Mouse (Mus musculus): ENCODE measurements around the gene Sgk2.

The Sgk2 gene

DNA sequence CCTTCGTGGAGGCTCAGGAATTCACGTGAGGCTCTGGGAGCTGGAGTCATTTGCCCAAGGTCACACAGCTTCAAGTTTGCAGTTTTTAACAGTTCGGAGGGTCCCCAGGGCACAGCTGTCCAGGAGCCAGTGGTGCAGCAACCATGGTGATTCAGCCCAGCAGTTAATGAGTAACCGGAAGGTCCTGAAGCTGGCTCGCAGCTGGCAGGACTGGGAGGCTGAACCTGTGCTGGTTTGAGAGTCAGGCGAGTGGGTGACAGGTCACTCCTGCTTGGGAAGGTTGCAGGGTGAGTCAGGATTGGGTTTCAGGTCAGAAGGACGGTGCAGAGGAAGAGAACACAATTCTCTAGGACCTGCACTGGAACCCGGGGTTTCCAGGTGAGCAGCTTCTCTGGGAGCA, at the start of gene Sgk2:
TSS of gene Sgk2 (plus strand) at position 113 of the 400 bp plus-strand sequence.
- DNase-seq (ENCODE audit: low spot score) = no peak

GRCm38 (mm10) chr2:162939562-162939961, 47.6 kb upstream of the Sgk2 start:
- no peak for DNase-seq (ENCODE audit: low spot score)

DNA sequence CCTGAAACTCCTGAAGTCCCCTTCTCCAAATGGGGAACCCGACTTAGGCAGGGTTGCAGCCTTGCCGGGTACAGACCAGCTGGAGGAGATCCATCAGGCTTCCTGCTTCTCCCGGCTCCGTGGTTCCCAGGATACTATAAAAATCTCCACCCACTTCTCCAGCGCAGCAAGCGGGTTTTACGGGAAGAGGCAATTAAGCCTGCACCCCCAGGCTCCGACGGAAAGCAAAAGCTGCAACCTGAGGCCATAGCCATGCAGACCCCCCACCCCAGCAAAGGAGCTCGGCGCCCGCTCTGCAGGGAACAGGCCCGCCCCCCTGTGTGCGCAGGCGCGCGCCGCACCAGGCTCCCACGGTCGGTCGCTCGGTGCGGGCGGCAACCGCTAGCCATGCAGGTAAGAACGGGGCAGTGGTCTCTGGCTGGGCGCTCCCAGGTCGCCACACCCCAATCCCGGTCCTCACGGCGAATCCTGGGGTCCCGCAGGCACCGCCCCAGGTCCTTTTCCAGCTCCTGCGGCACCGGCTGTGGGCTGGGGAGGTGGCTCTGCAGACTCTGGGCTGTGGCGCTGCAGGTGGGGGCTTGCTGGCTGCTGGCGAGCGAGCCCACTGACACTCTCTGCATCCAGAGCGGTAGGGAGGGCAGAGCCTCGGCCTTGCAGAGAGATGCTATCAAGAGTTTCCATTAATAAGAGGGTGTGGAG, 43.8 kb upstream of the Sgk2 start, which contains the start of gene L3mbtl1:
TSS of gene L3mbtl1 (plus strand) at position 325 of the 699 bp plus-strand sequence.
- DNase-seq (ENCODE audit: low spot score) = peak; percentile 56

GRCm38 (mm10) chr2:162943931-162944330, 43.2 kb upstream of the Sgk2 start:
- DNase-seq (ENCODE audit: low spot score) = no peak

- DNase-seq (ENCODE audit: low spot score) = no peak
Measured at GRCm38 (mm10) chr2:162946964-162947363, 40.2 kb upstream of the Sgk2 start.

DNA sequence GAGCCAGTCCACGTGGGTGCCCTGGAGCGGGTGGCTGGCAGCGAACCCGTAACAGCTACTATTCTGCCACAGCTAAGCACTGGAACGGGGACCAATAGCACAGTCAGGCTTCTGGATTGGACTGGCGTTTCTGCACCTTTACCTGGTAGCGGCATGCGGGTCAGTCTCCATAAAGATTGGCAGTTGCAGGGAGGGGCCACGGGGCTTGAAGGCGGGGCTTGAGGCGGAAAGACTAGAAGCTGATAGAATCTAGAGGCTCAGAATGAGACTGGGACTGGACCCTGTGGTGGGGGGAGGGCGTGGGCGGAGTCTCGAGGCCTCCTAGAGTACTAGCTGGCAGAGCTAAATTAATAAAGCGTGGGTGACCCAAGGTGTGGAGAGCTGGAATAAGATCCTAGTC, 39.4 kb upstream of the Sgk2 start:
- DNase-seq (ENCODE audit: low spot score) = peak; percentile 59

DNA sequence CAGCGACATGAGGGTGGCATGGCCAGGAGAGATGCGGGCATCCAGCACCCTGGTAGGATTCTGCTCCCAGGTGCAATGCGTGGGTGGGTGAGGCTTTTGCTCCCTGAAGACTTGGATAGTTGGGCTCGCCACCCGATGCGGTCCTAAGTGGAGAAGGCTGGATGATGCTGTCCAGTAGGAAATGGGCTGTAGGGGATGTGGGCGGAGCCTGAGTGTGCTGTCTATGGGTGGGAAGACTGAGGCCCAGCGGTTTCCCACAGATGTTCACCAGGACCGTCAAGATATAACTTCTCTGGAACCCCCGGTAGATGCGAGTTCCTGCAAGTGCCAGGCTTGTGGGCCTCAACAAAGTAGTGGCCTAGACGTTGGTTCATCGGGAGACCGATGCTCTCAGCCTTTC, 38.9 kb upstream of the Sgk2 start:
- DNase-seq (ENCODE audit: low spot score) = no peak

DNA sequence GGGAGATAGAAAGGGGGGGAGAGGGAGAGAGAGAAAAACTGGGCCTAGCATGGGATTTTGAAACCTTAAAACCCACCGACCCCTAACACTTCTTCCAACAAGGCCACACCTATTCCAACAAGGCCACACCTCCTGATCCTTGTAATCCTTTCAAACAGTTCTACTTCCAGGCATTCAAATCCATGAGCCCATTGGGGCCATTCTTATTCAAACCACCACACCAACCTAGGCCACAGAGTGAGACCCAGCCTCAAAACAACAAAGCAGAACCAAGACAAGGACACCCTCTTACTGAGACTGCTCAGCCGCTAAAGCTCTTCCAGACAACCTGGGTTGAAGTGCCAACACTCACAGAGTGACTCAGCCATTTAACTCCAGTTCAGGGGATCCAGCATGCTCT, 36.4 kb upstream of the Sgk2 start:
- no peak for DNase-seq (ENCODE audit: low spot score)

- DNase-seq (ENCODE audit: low spot score) = no peak
Measured at GRCm38 (mm10) chr2:162956843-162957242, 30.3 kb upstream of the Sgk2 start.

GRCm38 (mm10) chr2:162961321-162961720, 25.8 kb upstream of the Sgk2 start:
- no peak for DNase-seq (ENCODE audit: low spot score)

GRCm38 (mm10) chr2:162966734-162967133, 20.4 kb upstream of the Sgk2 start:
- DNase-seq (ENCODE audit: low spot score) = no peak

- peak; percentile 57 for DNase-seq (ENCODE audit: low spot score)
Measured at GRCm38 (mm10) chr2:162968357-162968756, 18.8 kb upstream of the Sgk2 start.

DNA sequence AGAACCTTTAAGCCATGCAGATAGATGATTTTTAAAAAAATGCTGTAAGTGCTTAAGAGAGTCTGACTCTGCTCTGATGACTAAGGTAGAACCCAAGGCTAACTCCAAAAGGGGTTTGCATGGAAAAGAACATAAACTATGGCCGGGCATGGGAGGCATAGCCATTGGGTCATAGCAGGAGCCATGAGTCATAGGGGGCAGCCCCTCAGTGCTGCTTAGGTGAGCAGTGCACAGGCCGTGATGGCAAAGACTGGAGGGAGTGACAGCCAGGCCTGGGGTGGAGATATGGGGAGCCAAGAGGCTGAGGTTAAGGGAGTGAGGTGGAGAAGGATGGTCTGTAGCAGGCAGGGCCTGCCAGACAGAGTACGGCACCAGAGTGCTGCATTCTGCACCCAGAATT, 18.0 kb upstream of the Sgk2 start:
- DNase-seq (ENCODE audit: low spot score) = no peak

DNA sequence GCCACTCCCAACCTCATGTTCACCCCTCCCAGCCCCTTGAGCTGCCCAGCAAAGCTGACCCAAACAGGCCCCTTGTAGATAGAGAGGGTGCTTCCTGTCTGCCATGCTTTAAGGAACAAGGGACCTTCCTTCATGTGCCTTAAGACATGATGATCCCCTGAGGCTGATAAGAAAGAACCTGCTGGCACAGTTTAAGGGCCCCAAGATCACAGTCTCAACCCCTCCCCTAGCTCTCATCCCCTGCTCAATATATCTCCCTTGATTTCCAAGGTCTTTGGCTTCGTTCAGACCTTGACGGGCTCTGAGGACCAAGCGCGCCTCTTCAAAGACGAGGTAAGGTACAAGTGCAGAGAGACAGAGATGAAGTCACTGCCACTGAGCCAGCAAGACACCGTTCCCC, 16.2 kb upstream of the Sgk2 start:
- no peak for DNase-seq (ENCODE audit: low spot score)

DNA sequence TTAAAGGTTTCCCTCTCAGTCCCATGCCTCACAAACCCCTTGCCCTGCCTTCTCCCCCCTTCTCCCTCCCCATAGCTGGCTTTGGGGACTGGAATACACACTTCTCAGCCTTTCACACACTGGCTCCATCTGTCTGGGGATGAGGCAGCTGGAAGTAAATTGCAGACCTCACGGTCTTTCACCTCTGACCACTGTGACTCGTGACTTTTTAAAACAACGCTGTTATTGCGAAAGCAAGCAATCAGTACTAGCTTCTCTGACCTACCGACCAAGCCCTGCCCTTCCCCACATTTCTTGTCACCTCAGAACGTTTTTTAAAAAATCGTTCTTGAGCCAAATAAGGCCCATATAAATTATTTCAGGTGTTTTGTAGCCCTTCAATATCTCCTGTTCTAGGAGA, 14.4 kb upstream of the Sgk2 start:
- no peak for DNase-seq (ENCODE audit: low spot score)

DNA sequence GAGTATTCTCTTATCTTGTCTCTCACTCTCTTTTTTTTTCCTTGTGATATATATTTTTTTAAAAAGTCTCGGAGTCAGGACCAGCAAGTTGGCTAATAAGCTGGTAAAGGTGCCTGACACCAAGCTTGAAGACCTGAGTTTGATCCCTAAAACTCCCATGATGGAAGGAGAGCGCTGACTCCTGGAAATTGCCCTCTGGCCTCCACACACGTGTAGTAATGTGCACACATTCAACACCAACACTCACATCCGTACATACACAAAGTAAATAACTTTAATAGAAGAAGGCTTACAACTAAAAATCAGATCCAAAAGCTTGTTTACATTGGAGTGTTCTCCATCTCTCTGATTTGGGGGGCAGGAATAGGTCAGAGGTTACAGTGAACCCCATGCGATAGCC, 13.9 kb upstream of the Sgk2 start:
- no peak for DNase-seq (ENCODE audit: low spot score)

DNA sequence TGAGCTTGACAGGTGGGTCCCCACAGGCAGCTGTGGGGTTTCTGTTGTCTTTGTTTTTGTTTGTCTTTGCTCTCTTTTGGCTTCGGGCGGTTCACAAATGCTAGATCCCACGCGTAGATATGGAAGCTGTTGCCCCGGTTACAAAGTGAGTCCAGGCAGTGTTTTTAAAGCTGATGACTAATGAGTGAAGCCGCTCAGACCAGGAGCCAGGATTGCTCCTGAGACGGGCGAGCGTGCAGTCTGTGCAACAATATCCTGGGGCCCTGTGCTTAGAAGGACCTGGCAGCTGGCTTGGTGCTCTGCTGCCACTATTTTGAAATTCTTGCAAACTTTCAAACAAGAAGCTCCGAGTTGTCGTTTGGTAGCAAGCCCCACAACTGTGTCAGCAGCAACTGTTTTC, 13.5 kb upstream of the Sgk2 start:
- no peak for DNase-seq (ENCODE audit: low spot score)

- no peak for DNase-seq (ENCODE audit: low spot score)
Measured at GRCm38 (mm10) chr2:162975157-162975775, 11.9 kb upstream of the Sgk2 start.

DNA sequence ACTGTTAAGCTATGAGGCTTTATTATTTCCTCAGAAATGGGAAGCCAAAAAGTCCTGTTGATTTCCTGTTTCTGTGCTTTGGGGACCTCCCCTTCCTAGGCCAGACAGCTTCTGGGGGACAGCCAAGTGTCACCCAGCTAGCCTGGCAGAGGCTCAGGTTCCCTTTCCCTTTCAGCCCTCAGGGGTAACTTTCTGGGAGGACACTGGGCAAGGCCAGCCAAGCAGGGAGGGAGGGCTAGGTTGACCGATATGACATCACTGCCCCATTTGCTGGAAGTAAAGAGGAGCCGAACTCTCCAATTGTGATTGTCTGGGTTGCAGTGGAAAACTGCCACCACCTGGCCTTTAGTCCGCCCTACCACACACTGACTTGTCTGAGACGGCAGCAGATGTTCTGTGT, 11.1 kb upstream of the Sgk2 start:
- DNase-seq (ENCODE audit: low spot score) = no peak

- no peak for DNase-seq (ENCODE audit: low spot score)
Measured at GRCm38 (mm10) chr2:162984381-162984780, 2.7 kb upstream of the Sgk2 start.

GRCm38 (mm10) chr2:162985923-162986322, 1.2 kb upstream of the Sgk2 start:
- peak; percentile 61 for DNase-seq (ENCODE audit: low spot score)

DNA sequence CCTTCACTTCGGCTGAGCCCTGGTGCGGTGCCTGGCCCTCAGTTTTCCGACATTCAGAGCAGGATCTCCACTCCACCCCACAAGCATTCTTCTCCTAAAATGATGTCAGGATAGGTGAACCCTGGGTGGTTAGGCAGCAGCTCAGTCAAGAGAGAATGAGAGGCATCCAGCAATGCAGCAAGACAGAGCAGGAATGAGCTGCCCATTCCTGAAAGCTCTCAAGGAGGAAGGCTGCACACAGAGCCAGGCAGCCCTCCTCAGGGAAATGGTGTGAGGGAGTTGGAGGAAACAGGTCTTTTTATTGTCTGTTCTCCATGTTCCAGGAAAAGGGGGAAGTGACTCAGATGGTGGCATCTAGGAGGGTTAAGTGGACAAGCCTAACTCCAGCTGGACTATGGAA, 366 bp upstream of the Sgk2 start:
- no peak for DNase-seq (ENCODE audit: low spot score)

DNA sequence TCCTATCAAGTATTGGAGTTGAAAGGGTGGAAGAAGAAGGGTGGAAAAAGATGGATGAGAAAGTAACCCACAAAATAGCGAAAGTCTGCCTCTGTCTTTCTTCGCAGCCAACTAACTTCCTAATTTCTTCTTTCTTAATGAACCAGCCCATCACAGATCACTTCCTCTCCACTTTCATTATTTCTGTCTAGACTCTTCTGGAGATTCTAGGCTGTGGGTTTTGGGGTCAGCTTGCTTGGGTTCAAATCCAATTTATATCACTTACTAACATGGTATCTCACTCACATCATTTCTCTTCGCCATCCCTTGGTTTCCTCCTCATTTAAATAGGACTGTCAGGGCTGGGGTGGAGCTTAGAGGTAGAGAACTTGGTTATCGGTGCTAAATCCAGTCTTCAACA, 1.1 kb downstream of the Sgk2 start:
- DNase-seq (ENCODE audit: low spot score) = no peak

All from testis, postnatal 10 days (tissue).